Mouse (Mus musculus): ENCODE data around the gene 4933407L21Rik. TPM values are rescaled to one million over a fixed set of nuclear protein-coding genes. Genes with fewer than 3 reads are reported as not detected.
A peak's percentile ranks its signal among the peaks of the same experiment; 100 is the strongest.

The 4933407L21Rik gene
- polyA plus RNA-seq (2014; fragmentation: Nextera tagmentation; extraction: Ambion mirVana): 4.0 and 4.2 TPM in 2 replicates

GRCm38 (mm10) chr1:85928057-85928687 is at the start of gene 4933407L21Rik:
TSS of gene 4933407L21Rik (plus strand) at chr1:85928483.
- 12% methylated on average over 4 of the region's 4 CpGs for WGBS

GRCm38 (mm10) chr1:85882003-85882402 is 46.3 kb upstream of the 4933407L21Rik start:
- H3K9ac ChIP-seq (ENCODE audit: low read length): no peak overlapping the region
- H3K27ac ChIP-seq (ENCODE audit: low read depth, low read length): no peak overlapping the region
- DNase-seq (ENCODE audit: low spot score) (no peak), ATAC-seq (no peak)
- no peak overlapping the region for H3K4me2 ChIP-seq (ENCODE audit: low read length)
- H3K4me1 ChIP-seq (ENCODE audit: control insufficient read depth, insufficient read depth, low read length): no peaks in the 10 kb centered on the region
- 93% methylated on average over 12 of the region's 12 CpGs for WGBS
- no peaks in the 10 kb centered on the region for H3K9me3 ChIP-seq (replicated peaks; ENCODE audit: control insufficient read depth, low read length)
- H3K4me3 ChIP-seq (ENCODE audit: low read depth, low read length): no peak overlapping the region
- no peaks in the 10 kb centered on the region for H3K27me3 ChIP-seq (replicated peaks; ENCODE audit: control insufficient read depth, insufficient read depth, low read length)
- H3K36me3 ChIP-seq (ENCODE audit: control insufficient read depth, insufficient read depth, low read length): no peaks in the 10 kb centered on the region

More at GRCm38 (mm10) chr1:85928057-85928687, at the start of gene 4933407L21Rik:
- ATAC-seq: peak; percentile 95
- DNase-seq (ENCODE audit: low spot score): peak; percentile 97
- H3K9ac ChIP-seq (ENCODE audit: low read length): peak within 1 kb of the TSS; percentile 21; the same call in 1 of the 2 replicates
- H3K27ac ChIP-seq (ENCODE audit: low read depth, low read length): peak within 1 kb of the TSS; percentile 89
- peaks cover 32% of the 10 kb centered on the region for H3K4me1 ChIP-seq (ENCODE audit: control insufficient read depth, insufficient read depth, low read length)
- H3K27me3 ChIP-seq (replicated peaks; ENCODE audit: control insufficient read depth, insufficient read depth, low read length): no peaks in the 10 kb centered on the region
- no peak within 1 kb of the TSS for H3K4me3 ChIP-seq (ENCODE audit: low read depth, low read length)
- peak within 1 kb of the TSS; percentile 24; the same call in 1 of the 2 replicates for H3K4me2 ChIP-seq (ENCODE audit: low read length)
- no peaks in the 10 kb centered on the region for H3K36me3 ChIP-seq (ENCODE audit: control insufficient read depth, insufficient read depth, low read length)
- H3K9me3 ChIP-seq (replicated peaks; ENCODE audit: control insufficient read depth, low read length): no peaks in the 10 kb centered on the region

- WGBS: 90% methylated on average over 7 of the region's 7 CpGs
- Histone ChIP-seq H3K27me3 (replicated peaks; ENCODE audit: control insufficient read depth, insufficient read depth, low read length) (no peaks in the 10 kb centered on the region), H3K4me1 (ENCODE audit: control insufficient read depth, insufficient read depth, low read length) (no peaks in the 10 kb centered on the region), H3K4me3 (ENCODE audit: low read depth, low read length) (no peak overlapping the region), H3K36me3 (ENCODE audit: control insufficient read depth, insufficient read depth, low read length) (no peaks in the 10 kb centered on the region), H3K9me3 (replicated peaks; ENCODE audit: control insufficient read depth, low read length) (no peaks in the 10 kb centered on the region), H3K4me2 (ENCODE audit: low read length) (no peak overlapping the region), H3K27ac (ENCODE audit: low read depth, low read length) (no peak overlapping the region), H3K9ac (ENCODE audit: low read length) (no peak overlapping the region)
- no peak for ATAC-seq
- DNase-seq (ENCODE audit: low spot score): no peak
Measured at GRCm38 (mm10) chr1:85887221-85887620, 41.1 kb upstream of the 4933407L21Rik start.

- peak within 1 kb of the TSS; percentile 93 for H3K4me2 ChIP-seq (ENCODE audit: low read length)
- H3K27me3 ChIP-seq (replicated peaks; ENCODE audit: control insufficient read depth, insufficient read depth, low read length): no peaks in the 10 kb centered on the region
- H3K9ac ChIP-seq (ENCODE audit: low read length): peak within 1 kb of the TSS; percentile 83
- DNase-seq (ENCODE audit: low spot score) (peak; percentile 91), ATAC-seq (peak; percentile 91)
- no peaks in the 10 kb centered on the region for H3K9me3 ChIP-seq (replicated peaks; ENCODE audit: control insufficient read depth, low read length)
- peak within 1 kb of the TSS; percentile 67 for H3K4me3 ChIP-seq (ENCODE audit: low read depth, low read length)
- peak within 1 kb of the TSS; percentile 87 for H3K27ac ChIP-seq (ENCODE audit: low read depth, low read length)
- no peaks in the 10 kb centered on the region for H3K36me3 ChIP-seq (ENCODE audit: control insufficient read depth, insufficient read depth, low read length)
- H3K4me1 ChIP-seq (ENCODE audit: control insufficient read depth, insufficient read depth, low read length): peaks cover 37% of the 10 kb centered on the region
- under 1% methylated on average over 35 of the region's 35 CpGs for WGBS
Measured at GRCm38 (mm10) chr1:85894231-85894747, 34.0 kb upstream of the 4933407L21Rik start, which contains the start of gene Itm2c. TSS of gene Itm2c (plus strand) at chr1:85894281.

- H3K4me1 ChIP-seq (ENCODE audit: control insufficient read depth, insufficient read depth, low read length): peaks cover 43% of the 10 kb centered on the region
Measured at GRCm38 (mm10) chr1:85894748-85895360, 33.4 kb upstream of the 4933407L21Rik start.

GRCm38 (mm10) chr1:85895391-85895837 is 32.9 kb upstream of the 4933407L21Rik start:
- H3K9me3 ChIP-seq (replicated peaks; ENCODE audit: control insufficient read depth, low read length): no peaks in the 10 kb centered on the region
- H3K4me2 ChIP-seq (ENCODE audit: low read length): peak overlapping the region; percentile 93
- H3K27me3 ChIP-seq (replicated peaks; ENCODE audit: control insufficient read depth, insufficient read depth, low read length): no peaks in the 10 kb centered on the region
- peak overlapping the region; percentile 83 for H3K9ac ChIP-seq (ENCODE audit: low read length)
- H3K4me1 ChIP-seq (ENCODE audit: control insufficient read depth, insufficient read depth, low read length): peaks cover 49% of the 10 kb centered on the region
- WGBS: 6% methylated on average over 15 of the region's 15 CpGs
- DNase-seq (ENCODE audit: low spot score) (peak; percentile 51), ATAC-seq (peak; percentile 28)
- peak overlapping the region; percentile 87 for H3K27ac ChIP-seq (ENCODE audit: low read depth, low read length)
- H3K36me3 ChIP-seq (ENCODE audit: control insufficient read depth, insufficient read depth, low read length): no peaks in the 10 kb centered on the region
- H3K4me3 ChIP-seq (ENCODE audit: low read depth, low read length): peak overlapping the region; percentile 67

More at GRCm38 (mm10) chr1:85894748-85895360, 33.4 kb upstream of the 4933407L21Rik start:
- DNase-seq (ENCODE audit: low spot score) (peak; percentile 72), ATAC-seq (peak; percentile 45)
- under 1% methylated on average over 29 of the region's 30 CpGs for WGBS
- Histone ChIP-seq H3K27ac (ENCODE audit: low read depth, low read length) (peak overlapping the region; percentile 87), H3K4me3 (ENCODE audit: low read depth, low read length) (peak overlapping the region; percentile 67), H3K27me3 (replicated peaks; ENCODE audit: control insufficient read depth, insufficient read depth, low read length) (no peaks in the 10 kb centered on the region), H3K9me3 (replicated peaks; ENCODE audit: control insufficient read depth, low read length) (no peaks in the 10 kb centered on the region), H3K4me2 (ENCODE audit: low read length) (peak overlapping the region; percentile 93), H3K9ac (ENCODE audit: low read length) (peak overlapping the region; percentile 83), H3K36me3 (ENCODE audit: control insufficient read depth, insufficient read depth, low read length) (no peaks in the 10 kb centered on the region)

GRCm38 (mm10) chr1:85896110-85896509 is 32.2 kb upstream of the 4933407L21Rik start:
- no peaks in the 10 kb centered on the region for H3K36me3 ChIP-seq (ENCODE audit: control insufficient read depth, insufficient read depth, low read length)
- H3K4me2 ChIP-seq (ENCODE audit: low read length): peak overlapping the region; percentile 93
- H3K9ac ChIP-seq (ENCODE audit: low read length): peak overlapping the region; percentile 83
- whole genome bisulfite sequencing: 69% methylated on average over 5 of the region's 5 CpGs
- no peak for DNase-seq (ENCODE audit: low spot score)
- no peaks in the 10 kb centered on the region for H3K27me3 ChIP-seq (replicated peaks; ENCODE audit: control insufficient read depth, insufficient read depth, low read length)
- H3K4me1 ChIP-seq (ENCODE audit: control insufficient read depth, insufficient read depth, low read length): peaks cover 56% of the 10 kb centered on the region
- peak overlapping the region; percentile 67 for H3K4me3 ChIP-seq (ENCODE audit: low read depth, low read length)
- ATAC-seq: no peak
- H3K27ac ChIP-seq (ENCODE audit: low read depth, low read length): no peak overlapping the region; the same call in 1 of the 2 replicates
- H3K9me3 ChIP-seq (replicated peaks; ENCODE audit: control insufficient read depth, low read length): no peaks in the 10 kb centered on the region

- no peaks in the 10 kb centered on the region for H3K27me3 ChIP-seq (replicated peaks; ENCODE audit: control insufficient read depth, insufficient read depth, low read length)
- H3K4me3 ChIP-seq (ENCODE audit: low read depth, low read length): peak overlapping the region; percentile 3; the same call in 1 of the 2 replicates
- WGBS: 69% methylated on average over 12 of the region's 12 CpGs
- H3K9ac ChIP-seq (ENCODE audit: low read length): peak overlapping the region; percentile 43
- no peaks in the 10 kb centered on the region for H3K9me3 ChIP-seq (replicated peaks; ENCODE audit: control insufficient read depth, low read length)
- peaks cover 65% of the 10 kb centered on the region for H3K4me1 ChIP-seq (ENCODE audit: control insufficient read depth, insufficient read depth, low read length)
- DNase-seq (ENCODE audit: low spot score): peak; percentile 14
- H3K36me3 ChIP-seq (ENCODE audit: control insufficient read depth, insufficient read depth, low read length): no peaks in the 10 kb centered on the region
- ATAC-seq: no peak
- H3K4me2 ChIP-seq (ENCODE audit: low read length): peak overlapping the region; percentile 93
- peak overlapping the region; percentile 87 for H3K27ac ChIP-seq (ENCODE audit: low read depth, low read length)
Measured at GRCm38 (mm10) chr1:85896781-85897700, 31.2 kb upstream of the 4933407L21Rik start.
